Mouse (Mus musculus): ENCODE results near the gene Tgfbi. TPM values are rescaled to one million over a fixed set of nuclear protein-coding genes. Genes with fewer than 3 reads are reported as not detected.
A peak's percentile ranks its signal among the peaks of the same experiment; 100 is the strongest.

The Tgfbi gene
- polyA plus RNA-seq, 1 experiment from 2014 or later, result 66.2 TPM

DNA sequence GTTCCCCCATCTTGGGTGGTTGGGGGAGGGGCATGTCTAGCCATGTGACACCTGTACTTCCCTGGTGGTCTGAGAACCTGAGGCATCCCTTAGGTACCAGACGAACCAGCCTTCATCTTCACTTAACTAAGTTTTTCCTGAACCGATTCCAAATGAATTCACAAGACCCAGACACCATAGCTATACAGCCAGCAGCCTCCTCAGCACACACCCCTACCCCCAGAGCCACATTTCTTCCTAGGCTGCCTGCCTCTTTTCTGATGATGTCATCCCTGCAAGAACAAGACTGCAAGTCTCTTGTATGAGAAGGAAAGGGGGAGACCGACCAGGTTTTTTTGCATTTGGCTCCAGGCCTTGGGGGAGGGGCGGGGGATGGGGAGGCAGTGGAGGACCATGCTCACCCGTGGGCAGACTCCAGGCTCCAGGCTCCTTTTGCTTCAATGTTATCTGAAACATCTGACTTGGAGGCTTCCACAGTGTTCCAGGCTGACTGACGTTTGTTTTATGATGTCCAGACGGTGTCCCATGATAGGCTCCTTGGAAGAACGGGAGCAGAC is 13.0 kb downstream of the Tgfbi start:
- Histone ChIP-seq H3K9me3 (no peaks in the 10 kb centered on the region), H3K36me3 (peaks cover 20% of the 10 kb centered on the region; the same call in 1 of the 2 replicates), H3K27ac (peak overlapping the region; percentile 67; the same call in 1 of the 2 replicates), H3K27me3 (ENCODE audit: insufficient read depth, poor library complexity, severe bottlenecking) (no peaks in the 10 kb centered on the region), H3K4me1 (peaks cover 13% of the 10 kb centered on the region), H3K4me3 (no peak overlapping the region)
- no peak for DNase-seq (ENCODE audit: low spot score)
- 41% methylated on average over 8 of the region's 8 CpGs for WGBS

DNA sequence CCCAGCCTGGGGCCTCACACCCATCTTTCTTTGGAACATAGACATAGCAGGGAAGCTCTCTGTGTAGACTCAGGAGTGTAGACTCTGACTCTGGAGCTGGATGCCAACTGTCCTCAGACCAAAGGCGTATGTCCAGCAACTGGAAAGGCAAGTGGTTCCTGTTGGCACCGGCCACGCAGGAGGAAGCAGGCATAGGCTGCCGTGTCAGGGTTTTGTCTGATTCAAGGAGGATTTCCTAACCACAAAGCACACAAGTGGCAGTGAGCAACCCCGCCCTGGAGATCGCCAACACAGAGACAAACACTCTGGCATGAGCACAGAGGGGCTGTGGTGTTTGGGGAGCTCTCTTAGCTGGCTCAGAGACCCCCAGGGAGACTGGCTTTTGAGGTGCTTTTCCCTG is 17.2 kb downstream of the Tgfbi start:
- Histone ChIP-seq H3K27me3 (ENCODE audit: insufficient read depth, poor library complexity, severe bottlenecking) (no peaks in the 10 kb centered on the region), H3K4me1 (peaks cover 20% of the 10 kb centered on the region), H3K27ac (no peak overlapping the region), H3K9me3 (no peaks in the 10 kb centered on the region), H3K4me3 (no peak overlapping the region), H3K36me3 (peaks cover 30% of the 10 kb centered on the region; the same call in 1 of the 2 replicates)
- DNase-seq (ENCODE audit: low spot score), result no peak
- WGBS, result 79% methylated on average over 6 of the region's 6 CpGs

DNA sequence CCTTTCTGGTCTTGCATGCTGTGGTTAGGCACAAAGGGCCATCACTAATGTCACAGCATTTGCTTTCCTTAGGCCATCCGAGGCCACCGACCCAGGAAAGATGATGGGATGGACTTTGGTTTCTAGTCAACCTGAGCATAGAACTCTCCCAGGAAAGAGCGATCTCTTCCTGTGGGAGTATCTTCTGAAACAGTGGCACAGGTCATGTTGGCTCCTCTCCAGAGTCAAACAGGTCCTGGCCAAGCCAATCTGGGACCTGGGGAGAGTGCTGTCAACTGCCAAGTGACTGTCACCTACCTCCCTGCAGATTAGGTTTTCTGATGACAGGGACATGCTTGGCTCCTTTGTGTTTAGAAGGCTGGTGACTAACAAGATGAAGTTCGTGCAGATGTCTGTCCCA is 20.8 kb downstream of the Tgfbi start:
- H3K27me3 ChIP-seq (ENCODE audit: insufficient read depth, poor library complexity, severe bottlenecking), result no peaks in the 10 kb centered on the region
- H3K9me3 ChIP-seq, result no peaks in the 10 kb centered on the region
- DNase-seq (ENCODE audit: low spot score), result no peak
- H3K4me3 ChIP-seq, result no peak overlapping the region
- H3K4me1 ChIP-seq, result peaks cover 21% of the 10 kb centered on the region
- WGBS, result 81% methylated on average over 4 of the region's 4 CpGs
- H3K27ac ChIP-seq, result no peak overlapping the region
- H3K36me3 ChIP-seq, result peaks cover 37% of the 10 kb centered on the region

DNA sequence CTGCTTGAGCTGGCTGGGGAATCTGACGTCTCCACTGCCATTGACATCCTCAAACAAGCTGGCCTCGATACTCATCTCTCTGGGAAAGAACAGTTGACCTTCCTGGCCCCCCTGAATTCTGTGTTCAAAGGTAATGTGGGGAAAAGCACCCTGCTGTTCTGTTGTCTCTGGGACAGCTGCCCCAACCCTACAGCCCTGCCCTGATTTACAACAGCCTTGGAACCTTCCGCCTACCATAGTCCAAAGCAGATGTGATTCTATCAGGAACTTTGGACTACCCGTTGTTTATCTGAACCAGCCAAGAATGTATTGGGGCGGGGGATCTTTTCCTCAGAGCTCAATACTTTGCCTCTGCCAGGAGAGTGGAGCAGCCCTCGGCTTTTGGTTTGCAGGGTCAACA is 21.2 kb downstream of the Tgfbi start:
- DNase-seq (ENCODE audit: low spot score), result no peak
- Histone ChIP-seq H3K9me3 (no peaks in the 10 kb centered on the region), H3K27me3 (ENCODE audit: insufficient read depth, poor library complexity, severe bottlenecking) (no peaks in the 10 kb centered on the region), H3K27ac (no peak overlapping the region), H3K36me3 (peaks cover 32% of the 10 kb centered on the region), H3K4me3 (no peak overlapping the region), H3K4me1 (peaks cover 26% of the 10 kb centered on the region)
- WGBS, result 61% methylated on average over 6 of the region's 6 CpGs

DNA sequence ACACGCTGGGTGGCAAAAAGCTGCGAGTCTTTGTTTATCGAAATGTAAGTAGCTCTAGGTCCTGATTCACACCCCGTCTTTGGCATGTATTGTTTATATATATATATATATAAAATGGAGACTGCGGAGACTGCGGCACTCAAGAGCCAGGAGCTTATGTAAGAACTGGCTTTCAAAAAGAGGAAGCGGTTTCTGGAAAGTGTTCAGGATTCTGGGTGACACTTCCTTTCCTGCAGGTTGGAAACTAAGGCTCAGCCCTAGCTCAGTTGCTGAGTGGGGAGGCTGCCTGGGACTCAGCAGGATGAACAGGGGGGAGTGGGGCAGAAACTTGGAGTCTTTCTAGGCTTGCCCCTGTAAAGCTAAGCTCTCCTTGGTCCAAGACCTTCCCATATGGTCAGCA is 22.0 kb downstream of the Tgfbi start:
- no peak for DNase-seq (ENCODE audit: low spot score)
- H3K4me1 ChIP-seq, result peaks cover 33% of the 10 kb centered on the region
- no peaks in the 10 kb centered on the region for H3K27me3 ChIP-seq (ENCODE audit: insufficient read depth, poor library complexity, severe bottlenecking)
- H3K4me3 ChIP-seq, result no peak overlapping the region
- peaks cover 28% of the 10 kb centered on the region for H3K36me3 ChIP-seq
- H3K27ac ChIP-seq, result no peak overlapping the region
- H3K9me3 ChIP-seq, result no peaks in the 10 kb centered on the region
- 81% methylated on average over 7 of the region's 7 CpGs for WGBS

DNA sequence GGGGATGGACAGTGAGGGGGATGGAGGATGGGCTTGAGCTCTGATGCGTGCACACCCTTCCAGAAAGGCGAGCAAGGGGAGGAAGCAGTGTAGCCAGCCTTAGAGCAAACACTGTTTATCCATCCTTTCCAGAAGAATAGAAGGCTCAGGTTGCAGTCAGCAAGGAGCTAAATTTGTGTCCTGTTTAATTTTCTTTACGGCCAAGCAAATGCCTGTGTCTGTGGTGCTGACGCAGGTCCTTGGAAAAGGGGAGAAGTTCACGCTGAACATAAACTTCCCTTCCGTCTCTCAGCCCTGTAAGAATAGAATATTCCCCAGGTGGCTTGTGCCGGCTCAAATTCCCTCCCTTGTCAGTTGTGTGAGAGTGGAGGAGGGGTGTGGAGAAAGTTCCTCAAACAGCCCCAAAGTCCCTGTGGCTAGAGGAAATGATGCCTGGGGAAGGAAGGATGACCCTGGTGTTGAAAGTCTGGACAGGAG is 24.9 kb downstream of the Tgfbi start:
- H3K36me3 ChIP-seq, result peaks cover 30% of the 10 kb centered on the region
- peak overlapping the region; percentile 53; the same call in 1 of the 2 replicates for H3K27ac ChIP-seq
- peaks cover 46% of the 10 kb centered on the region for H3K4me1 ChIP-seq
- no peaks in the 10 kb centered on the region for H3K27me3 ChIP-seq (ENCODE audit: insufficient read depth, poor library complexity, severe bottlenecking)
- WGBS, result 25% methylated on average over 7 of the region's 7 CpGs
- no peaks in the 10 kb centered on the region for H3K9me3 ChIP-seq
- no peak for DNase-seq (ENCODE audit: low spot score)
- no peak overlapping the region for H3K4me3 ChIP-seq

DNA sequence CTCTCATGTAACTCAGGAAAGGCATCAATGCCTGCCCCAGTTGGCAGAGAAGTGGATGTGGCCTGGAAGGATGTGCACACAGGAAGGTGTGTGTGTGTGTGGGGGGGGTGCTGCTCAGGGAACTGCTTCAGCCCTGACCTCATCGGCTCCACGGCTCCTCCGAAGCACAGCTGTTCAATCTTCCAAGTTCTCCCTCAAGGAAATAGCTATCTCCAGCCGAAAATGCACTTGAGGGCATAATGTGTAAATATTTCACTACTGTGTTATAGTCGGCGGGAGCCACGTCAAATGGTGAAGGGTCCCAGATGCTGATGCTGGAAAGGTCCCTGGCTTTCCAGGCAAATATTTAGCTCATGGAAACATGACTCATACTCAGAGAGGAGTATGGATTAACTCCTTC is 25.6 kb downstream of the Tgfbi start:
- Histone ChIP-seq H3K4me3 (no peak overlapping the region), H3K4me1 (peaks cover 46% of the 10 kb centered on the region), H3K27ac (peak overlapping the region; percentile 53), H3K36me3 (peaks cover 27% of the 10 kb centered on the region), H3K9me3 (no peaks in the 10 kb centered on the region), H3K27me3 (ENCODE audit: insufficient read depth, poor library complexity, severe bottlenecking) (no peaks in the 10 kb centered on the region)
- DNase-seq (ENCODE audit: low spot score), result no peak
- 44% methylated on average over 7 of the region's 7 CpGs for WGBS

DNA sequence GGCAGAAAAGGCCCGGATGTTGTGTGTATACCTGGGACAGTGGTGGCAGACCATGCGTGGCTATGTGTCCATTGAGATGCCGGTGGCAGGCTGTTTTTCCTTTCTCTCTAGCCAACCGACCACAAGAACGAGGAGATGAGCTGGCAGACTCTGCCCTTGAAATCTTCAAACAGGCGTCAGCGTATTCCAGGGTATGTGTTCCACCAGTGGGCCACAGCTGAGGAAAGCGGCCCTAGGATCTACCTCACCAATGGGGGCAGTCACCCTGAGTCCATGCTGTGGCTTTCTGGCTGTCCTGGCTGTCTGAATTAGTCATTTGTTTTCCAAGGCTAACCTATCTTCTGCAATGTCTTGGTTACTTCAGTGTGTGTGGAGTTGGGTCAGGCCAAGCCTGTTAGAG is 27.7 kb downstream of the Tgfbi start:
- no peak for DNase-seq (ENCODE audit: low spot score)
- peaks cover 37% of the 10 kb centered on the region for H3K4me1 ChIP-seq
- H3K36me3 ChIP-seq, result peaks cover 21% of the 10 kb centered on the region
- H3K4me3 ChIP-seq, result no peak overlapping the region
- no peaks in the 10 kb centered on the region for H3K9me3 ChIP-seq
- no peaks in the 10 kb centered on the region for H3K27me3 ChIP-seq (ENCODE audit: insufficient read depth, poor library complexity, severe bottlenecking)
- 0 out of 2 replicates have a peak overlapping the region, but pooled peaks have one; percentile 42 for H3K27ac ChIP-seq
- 86% methylated on average over 8 of the region's 8 CpGs for WGBS

DNA sequence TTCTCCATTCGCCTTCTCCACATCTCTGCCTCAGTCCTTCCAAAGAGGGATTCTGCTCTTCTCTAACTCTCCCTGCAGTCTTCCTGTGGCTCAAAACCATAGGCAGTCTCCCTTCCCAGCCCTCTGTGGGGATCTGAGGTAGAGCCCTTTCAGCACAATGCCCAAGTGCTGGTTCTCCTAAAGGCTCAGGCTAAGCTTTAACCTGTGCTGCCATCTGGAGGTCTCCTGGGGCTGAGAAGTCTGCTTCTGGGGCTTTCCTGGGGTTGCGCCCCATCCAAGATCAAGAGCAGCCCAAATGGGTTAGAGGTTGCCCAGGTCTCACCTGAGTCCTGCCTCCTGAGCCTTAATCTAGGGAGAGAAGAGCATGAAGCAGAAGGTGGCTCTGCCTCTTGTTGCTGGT is 32.4 kb downstream of the Tgfbi start:
- Histone ChIP-seq H3K36me3 (0 out of 2 replicates have a peak, but pooled peaks cover 8% of the 10 kb centered on the region), H3K9me3 (no peaks in the 10 kb centered on the region), H3K4me1 (peaks cover 19% of the 10 kb centered on the region), H3K27ac (peak overlapping the region; percentile 52; the same call in 1 of the 2 replicates), H3K4me3 (no peak overlapping the region), H3K27me3 (ENCODE audit: insufficient read depth, poor library complexity, severe bottlenecking) (0 out of 2 replicates have a peak, but pooled peaks cover 9% of the 10 kb centered on the region)
- WGBS, result 80% methylated on average over 2 of the region's 2 CpGs
- no peak for DNase-seq (ENCODE audit: low spot score)

DNA sequence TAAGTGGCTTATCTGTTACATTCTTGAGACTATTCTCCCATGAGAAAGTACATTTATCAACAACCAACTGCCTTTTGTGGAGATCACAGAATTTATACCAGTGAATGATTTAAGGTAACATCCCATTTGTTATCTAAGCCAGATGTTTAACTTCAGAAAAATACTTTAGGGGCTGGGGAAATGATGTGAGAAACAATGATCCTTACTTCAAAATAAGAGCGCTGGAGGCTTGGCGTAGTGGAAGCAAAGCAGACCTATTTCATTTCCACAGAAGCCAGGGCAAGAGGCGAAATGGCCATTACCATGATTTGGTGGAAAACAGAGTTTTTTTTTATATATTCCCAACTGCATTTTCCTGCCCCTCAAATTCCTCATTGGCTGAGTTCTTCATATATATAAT is 34.7 kb downstream of the Tgfbi start:
- no peaks in the 10 kb centered on the region for H3K36me3 ChIP-seq
- H3K9me3 ChIP-seq, result no peaks in the 10 kb centered on the region
- no peak overlapping the region for H3K4me3 ChIP-seq
- 0 out of 2 replicates have a peak, but pooled peaks cover 9% of the 10 kb centered on the region for H3K27me3 ChIP-seq (ENCODE audit: insufficient read depth, poor library complexity, severe bottlenecking)
- WGBS, result 89% methylated on average over 3 of the region's 3 CpGs
- no peak for DNase-seq (ENCODE audit: low spot score)
- no peak overlapping the region for H3K27ac ChIP-seq
- peaks cover 22% of the 10 kb centered on the region for H3K4me1 ChIP-seq

DNA sequence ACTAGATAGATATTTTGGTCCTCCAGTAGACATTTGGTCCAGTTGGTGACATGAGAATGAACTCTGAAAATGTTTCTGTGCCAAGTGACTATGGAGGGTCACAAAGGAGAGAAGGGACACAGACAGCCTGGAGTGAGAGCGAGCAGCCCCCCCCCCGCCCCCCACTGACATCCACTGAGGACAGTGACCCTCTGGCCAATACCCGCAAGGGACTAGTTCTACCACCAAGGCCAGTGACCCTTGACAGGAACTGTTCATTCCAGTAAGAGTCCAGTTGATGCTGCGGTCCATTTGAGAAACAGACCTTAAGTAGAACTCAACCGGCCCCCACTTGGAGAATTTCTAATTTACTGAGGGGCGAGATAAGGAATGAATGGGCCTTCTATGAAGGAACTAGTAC is 36.4 kb downstream of the Tgfbi start:
- H3K27ac ChIP-seq, result no peak overlapping the region
- no peak for DNase-seq (ENCODE audit: low spot score)
- H3K4me1 ChIP-seq, result peaks cover 22% of the 10 kb centered on the region
- H3K36me3 ChIP-seq, result no peaks in the 10 kb centered on the region
- no peak overlapping the region for H3K4me3 ChIP-seq
- H3K27me3 ChIP-seq (ENCODE audit: insufficient read depth, poor library complexity, severe bottlenecking), result 0 out of 2 replicates have a peak, but pooled peaks cover 9% of the 10 kb centered on the region
- WGBS, result 81% methylated on average over 6 of the region's 6 CpGs
- no peaks in the 10 kb centered on the region for H3K9me3 ChIP-seq

DNA sequence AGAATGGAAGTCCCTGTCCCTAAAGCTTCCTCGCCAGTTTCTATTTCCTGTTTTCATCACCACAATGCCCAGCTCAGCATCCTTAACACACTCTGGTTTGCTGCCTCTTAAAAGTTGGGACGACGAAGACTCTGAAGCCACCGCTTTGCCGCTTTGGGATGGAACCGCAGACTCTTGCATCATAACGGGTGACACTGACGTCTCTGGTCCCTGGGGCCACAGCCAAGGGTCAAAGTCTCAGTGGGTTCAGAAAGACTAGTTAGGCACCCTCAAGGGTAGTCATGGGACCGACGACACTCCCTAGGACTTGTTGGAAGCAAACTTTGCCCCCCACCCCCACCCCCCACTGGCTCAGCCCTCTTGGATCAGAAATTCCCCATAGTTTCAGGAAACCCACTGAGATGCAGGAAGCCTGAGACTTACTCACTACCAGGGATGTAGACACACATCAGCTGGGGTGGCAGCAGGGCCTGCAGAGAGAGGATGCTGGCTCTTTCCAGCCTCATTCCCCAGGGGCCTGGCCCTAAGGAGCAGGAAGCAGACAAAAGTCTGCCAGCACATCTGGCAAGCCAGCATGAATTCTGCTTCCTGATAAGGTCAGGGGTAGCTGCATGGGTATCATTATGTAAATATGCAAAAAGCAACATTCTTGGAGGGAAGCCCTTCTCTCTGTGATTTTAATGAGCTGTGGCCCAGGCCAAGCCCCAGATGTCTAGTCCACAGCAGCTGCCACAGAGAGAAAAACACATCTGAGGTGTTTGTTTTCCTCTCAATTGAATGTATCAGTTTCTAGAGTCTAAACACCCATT is 38.5 kb downstream of the Tgfbi start:
- Histone ChIP-seq H3K27ac (peak overlapping the region; percentile 67; the same call in 1 of the 2 replicates), H3K9me3 (no peaks in the 10 kb centered on the region), H3K4me1 (peaks cover 22% of the 10 kb centered on the region), H3K4me3 (no peak overlapping the region), H3K27me3 (ENCODE audit: insufficient read depth, poor library complexity, severe bottlenecking) (0 out of 2 replicates have a peak, but pooled peaks cover 2% of the 10 kb centered on the region), H3K36me3 (no peaks in the 10 kb centered on the region)
- 61% methylated on average over 10 of the region's 10 CpGs for WGBS
- DNase-seq (ENCODE audit: low spot score), result peak; percentile 87

DNA sequence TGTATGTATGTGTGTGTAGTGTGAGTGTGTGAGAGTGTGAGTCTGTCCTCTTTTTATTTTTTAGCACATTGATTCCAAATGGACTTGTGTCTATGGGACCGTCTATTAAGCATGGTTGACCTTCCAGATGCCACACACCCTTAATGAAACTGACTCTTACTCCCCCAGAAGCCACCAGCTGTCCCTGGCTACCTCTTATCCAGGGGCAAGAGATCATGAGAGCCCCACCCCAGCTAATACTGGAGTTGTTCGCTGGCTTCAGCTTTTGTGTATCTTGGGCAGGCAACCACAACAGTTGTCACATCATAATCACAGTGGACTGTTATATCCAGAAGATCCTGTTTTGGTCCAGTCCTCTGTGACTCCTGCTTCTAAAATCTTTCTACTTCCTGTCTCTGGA is 40.7 kb downstream of the Tgfbi start:
- peaks cover 17% of the 10 kb centered on the region for H3K4me1 ChIP-seq
- WGBS, result 87% methylated on average over 2 of the region's 2 CpGs
- H3K27ac ChIP-seq, result no peak overlapping the region

More for the DNA sequence above, 40.7 kb downstream of the Tgfbi start:
- Histone ChIP-seq H3K27me3 (ENCODE audit: insufficient read depth, poor library complexity, severe bottlenecking) (no peaks in the 10 kb centered on the region), H3K4me3 (no peak overlapping the region), H3K9me3 (no peaks in the 10 kb centered on the region), H3K36me3 (no peaks in the 10 kb centered on the region)
- DNase-seq (ENCODE audit: low spot score), result no peak
